ENCODE assay signal across 13 mouse cellular contexts in the genomic region with DNA sequence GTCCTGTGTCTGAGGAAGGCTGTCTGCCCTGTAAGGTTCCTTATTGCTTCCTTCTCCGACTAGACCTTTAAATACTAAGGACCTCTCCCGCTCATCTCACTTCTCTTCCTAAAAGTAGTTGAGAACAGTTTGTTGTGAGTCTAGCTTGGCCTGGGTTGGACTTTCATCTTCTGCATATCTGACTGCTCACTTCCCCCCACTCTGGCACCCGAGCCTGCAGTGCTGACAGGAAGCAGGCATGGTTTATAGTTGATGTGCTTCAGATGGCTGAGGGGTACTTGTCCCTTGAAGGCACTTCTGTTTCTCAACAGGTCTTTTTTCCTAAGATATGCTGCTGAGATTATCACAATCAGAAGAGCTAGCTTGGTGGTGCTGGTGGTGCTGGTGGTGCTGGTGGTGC. TPM values are rescaled to one million over a fixed set of nuclear protein-coding genes. Genes with fewer than 3 reads are reported as not detected.
DNase-seq lines count a peak whose midpoint lies in the region; ATAC-seq and TF ChIP-seq lines count a peak whose summit lies in the region.
"Had no signal": no experiment of that assay in that cellular context is flagged by ENCODE, and none has a peak within 500 bp of the region (broad histone marks: within the 10 kb centered on the region; RNA-seq: fewer than 3 reads in every experiment).

No protein-coding gene starts in this region.

- no peak overlapping the region for H3K4me2 ChIP-seq in kidney, embryonic 14.5 days (replicated peaks; ENCODE audit: low read depth, low read length)
- H3K4me2 ChIP-seq in CH12.LX (ENCODE audit: insufficient read depth, low read depth, poor library complexity, severe bottlenecking), result no peak overlapping the region
- peak overlapping the region; percentile 90 for H3K4me2 ChIP-seq in liver, embryonic 12.5 days
- H3K4me2 ChIP-seq: forebrain, embryonic 13.5 days; limb, embryonic 13.5 days had no signal

- H3K4me3 ChIP-seq in kidney, embryonic 14.5 days (ENCODE audit: low read length), result no peak overlapping the region
- no peak overlapping the region for H3K4me3 ChIP-seq in CH12.LX (replicated peaks in 1 of 3; ENCODE audit: low read depth in 2 of 3, low read length in 2 of 3, poor library complexity in 1 of 3)
- no peak overlapping the region for H3K4me3 ChIP-seq in liver, embryonic 12.5 days
- H3K4me3 ChIP-seq: forebrain, embryonic 13.5 days; heart, adult 2 months; limb, embryonic 13.5 days had no signal

- H3K27me3 ChIP-seq in kidney, embryonic 14.5 days (ENCODE audit: control insufficient read depth, insufficient read depth, low read length), result no peaks in the 10 kb centered on the region
- H3K27me3 ChIP-seq in CH12.LX (replicated peaks), result peaks cover 3% of the 10 kb centered on the region
- no peaks in the 10 kb centered on the region for H3K27me3 ChIP-seq in liver, embryonic 12.5 days (replicated peaks)
- H3K27me3 ChIP-seq: forebrain, embryonic 13.5 days; limb, embryonic 13.5 days had no signal

- no peaks in the 10 kb centered on the region for H3K79me2 ChIP-seq in CH12.LX (replicated peaks; ENCODE audit: control insufficient read depth, extremely low read depth, insufficient read depth, poor library complexity, severe bottlenecking)

- in situ Hi-C loops in CH12.LX (cut with MboI; ENCODE audit: low pct_ligation_motif_present, low pct_unique_long_range_greater_than_20kb, low sequenced_read_pairs), result no loop called here

- no peak for TF ChIP-seq EP300 in CH12.LX (IDR thresholded peaks at IDR 0.05; ENCODE audit: low read length)

- no peaks in the 10 kb centered on the region for H3K9me3 ChIP-seq in kidney, embryonic 14.5 days (ENCODE audit: control insufficient read depth, low read length)
- H3K9me3 ChIP-seq in CH12.LX (replicated peaks; ENCODE audit: low read length), result no peaks in the 10 kb centered on the region
- H3K9me3 ChIP-seq in liver, embryonic 12.5 days (replicated peaks), result no peaks in the 10 kb centered on the region
- H3K9me3 ChIP-seq: forebrain, embryonic 13.5 days; limb, embryonic 13.5 days had no signal

- no peak for TF ChIP-seq CTCF in CH12.LX (conservative IDR thresholded peaks at IDR 0.05 in 1 of 2, IDR thresholded peaks at IDR 0.05 in 1 of 2; ENCODE audit: low read depth in 2 of 2, low read length in 2 of 2)

- dilution Hi-C loops in CH12.LX (cut with MboI; ENCODE audit: extremely low pct_ligation_motif_present, extremely low pct_unique_long_range_greater_than_20kb, low sequenced_read_pairs), result no loop called here

- DNase-seq in kidney, postnatal 10 days, result peak; percentile 38
- peak; percentile 43 for DNase-seq in CH12.LX (ENCODE audit: extremely low read depth)
- peak; percentile 27 to 36 for DNase-seq in thymus, adult 18-20 months
- DNase-seq in cerebellum, postnatal 14 days, result no peak
- DNase-seq in gastrocnemius, adult 8-10 months (ENCODE audit: low spot score in 2 of 2), result no peak
- no peak for DNase-seq in yolk sac, embryonic 10.5 days (ENCODE audit: low spot score)
- DNase-seq: adrenal gland, postnatal 25 days had no signal

- H3K9ac ChIP-seq in kidney, embryonic 14.5 days (ENCODE audit: low read depth, low read length), result no peak overlapping the region
- no peak overlapping the region for H3K9ac ChIP-seq in CH12.LX (ENCODE audit: insufficient read depth, low read depth)
- H3K9ac ChIP-seq in liver, embryonic 12.5 days, result no peak overlapping the region
- H3K9ac ChIP-seq: forebrain, embryonic 13.5 days; limb, embryonic 13.5 days had no signal

- WGBS in kidney, embryonic 14.5 days, result 75% methylated on average over 3 of the region's 3 CpGs
- WGBS in liver, embryonic 12.5 days (ENCODE audit: insufficient replicate concordance), result 39% methylated on average over 3 of the region's 3 CpGs

- no peak for TF ChIP-seq RAD21 in CH12.LX (IDR thresholded peaks at IDR 0.05; ENCODE audit: low read depth, low read length)

- H3K27ac ChIP-seq in kidney, embryonic 14.5 days (ENCODE audit: low read depth, low read length), result no peak overlapping the region
- no peak overlapping the region for H3K27ac ChIP-seq in CH12.LX (ENCODE audit: insufficient read depth, low read depth)
- H3K27ac ChIP-seq in liver, embryonic 12.5 days, result peak overlapping the region; percentile 88; the same call in 1 of the 2 replicates
- H3K27ac ChIP-seq: forebrain, embryonic 13.5 days; limb, embryonic 13.5 days; stomach, postnatal 0 days had no signal

- H3K4me1 ChIP-seq in kidney, embryonic 14.5 days (ENCODE audit: control insufficient read depth, insufficient read depth, low read length), result no peaks in the 10 kb centered on the region; the same call in 1 of the 2 replicates
- H3K4me1 ChIP-seq in CH12.LX (ENCODE audit: control insufficient read depth in 1 of 2, insufficient read depth in 2 of 2), result peaks cover 11 to 33% of the 10 kb centered on the region in 2 experiments
- peaks cover 85% of the 10 kb centered on the region for H3K4me1 ChIP-seq in liver, embryonic 12.5 days

- peaks cover 4% of the 10 kb centered on the region; the same call in 1 of the 2 replicates for H3K36me3 ChIP-seq in kidney, embryonic 14.5 days (ENCODE audit: control insufficient read depth, insufficient read depth, low read length)
- peaks cover 0 to 27% of the 10 kb centered on the region in 2 experiments for H3K36me3 ChIP-seq in CH12.LX (replicated peaks in 1 of 2; ENCODE audit: control insufficient read depth in 1 of 2, insufficient read depth in 1 of 2, low read length in 1 of 2)
- H3K36me3 ChIP-seq in liver, embryonic 12.5 days, result peaks cover 58% of the 10 kb centered on the region

- no peak for TF ChIP-seq POLR2A in CH12.LX (IDR thresholded peaks at IDR 0.05; ENCODE audit: low read depth, low read length)

- ATAC-seq in kidney, embryonic 14.5 days (ENCODE audit: low FRiP score, low TSS enrichment), result no peak
- ATAC-seq in liver, embryonic 12.5 days, result no peak
- ATAC-seq: forebrain, embryonic 13.5 days had no signal

TF ChIP-seq in CH12.LX, 34 proteins besides CTCF, POLR2A, EP300 and RAD21:
- TF ChIP-seq KAT2A (IDR thresholded peaks at IDR 0.05; ENCODE audit: insufficient replicate concordance, low read length) (no peak), USF1 (IDR thresholded peaks at IDR 0.05; ENCODE audit: low read depth, low read length) (no peak), CHD2 (IDR thresholded peaks at IDR 0.05; ENCODE audit: low read length) (no peak), USF2 (conservative IDR thresholded peaks at IDR 0.05; ENCODE audit: low read depth, low read length) (no peak), ZKSCAN1 (IDR thresholded peaks at IDR 0.05; ENCODE audit: borderline replicate concordance, low read depth, low read length) (no peak), TBP (conservative IDR thresholded peaks at IDR 0.05; ENCODE audit: low read depth, low read length) (no peak), MAFK (IDR thresholded peaks at IDR 0.05; ENCODE audit: insufficient replicate concordance, low read length) (no peak), SIN3A (IDR thresholded peaks at IDR 0.05; ENCODE audit: low read length) (no peak), ETS1 (conservative IDR thresholded peaks at IDR 0.05; ENCODE audit: low read depth, low read length) (no peak)

RNA-seq across cellular contexts. Expression of a gene that starts 2.6 kb away (rescaled TPM):
- 35.1 and 62.6 TPM in 2 replicates for polyA plus RNA-seq in kidney, embryonic 14.5 days (2014; fragmentation: Nextera tagmentation; extraction: Ambion mirVana)
- 43.8 and 44.2 TPM in 2 replicates for total RNA-seq in CH12.LX (2012; rRNA removed)
- total RNA-seq in CH12.LX (2014; rRNA removed), result 31.2 and 38.6 TPM in 2 replicates
- 51.5 and 57.8 TPM in 2 replicates for polyA plus RNA-seq in CH12.LX (2012; ENCODE audit: insufficient read length, low read depth)
- polyA plus RNA-seq in liver, embryonic 12.5 days (2016; fragmentation: Nextera tagmentation; extraction: Ambion mirVana), result 110 TPM in 2 replicates
- total RNA-seq in gastrocnemius, adult 8-10 months (2022), result 10 to 100 TPM; 33.1 to 38.3 (median 37.8) TPM

RNA-seq across cellular contexts. Expression of a gene that starts 41.3 kb away (rescaled TPM):
- polyA plus RNA-seq in kidney, embryonic 14.5 days (2014; fragmentation: Nextera tagmentation; extraction: Ambion mirVana), result 0.22 and 0.23 TPM in 2 replicates
- total RNA-seq in CH12.LX (2012; rRNA removed), result not detected in 2 replicates
- not detected in 2 replicates for total RNA-seq in CH12.LX (2014; rRNA removed)
- 0.06 and 0.08 TPM in 2 replicates for polyA plus RNA-seq in CH12.LX (2012; ENCODE audit: insufficient read length, low read depth)
- 0.66 and 0.73 TPM in 2 replicates for polyA plus RNA-seq in liver, embryonic 12.5 days (2016; fragmentation: Nextera tagmentation; extraction: Ambion mirVana)
- total RNA-seq in gastrocnemius, adult 8-10 months (2022), result not detected

Comparison
In these comparisons a context has a peak if more than half of its experiments do, and no peak if none do; other contexts are left out.
1. DNase-seq: peak in kidney, postnatal 10 days (single experiment), CH12.LX (single experiment) and thymus, adult 18-20 months (2 of 2); none in cerebellum, postnatal 14 days (0 of 2), gastrocnemius, adult 8-10 months (0 of 2) and yolk sac, embryonic 10.5 days (single experiment).